Mouse (Mus musculus): ENCODE results near the gene Ric3. TPM values are rescaled to one million over a fixed set of nuclear protein-coding genes. Genes with fewer than 3 reads are reported as not detected.
"Not testable (repeated sequence)": the region's sequence is repeated elsewhere in the genome, so short reads cannot be mapped to it uniquely, and the experiment has no call there.

Ric3 gene
- polyA plus RNA-seq (2016; fragmentation: Nextera tagmentation; extraction: Ambion mirVana), result 5.3 and 6.4 TPM in 2 replicates

DNA sequence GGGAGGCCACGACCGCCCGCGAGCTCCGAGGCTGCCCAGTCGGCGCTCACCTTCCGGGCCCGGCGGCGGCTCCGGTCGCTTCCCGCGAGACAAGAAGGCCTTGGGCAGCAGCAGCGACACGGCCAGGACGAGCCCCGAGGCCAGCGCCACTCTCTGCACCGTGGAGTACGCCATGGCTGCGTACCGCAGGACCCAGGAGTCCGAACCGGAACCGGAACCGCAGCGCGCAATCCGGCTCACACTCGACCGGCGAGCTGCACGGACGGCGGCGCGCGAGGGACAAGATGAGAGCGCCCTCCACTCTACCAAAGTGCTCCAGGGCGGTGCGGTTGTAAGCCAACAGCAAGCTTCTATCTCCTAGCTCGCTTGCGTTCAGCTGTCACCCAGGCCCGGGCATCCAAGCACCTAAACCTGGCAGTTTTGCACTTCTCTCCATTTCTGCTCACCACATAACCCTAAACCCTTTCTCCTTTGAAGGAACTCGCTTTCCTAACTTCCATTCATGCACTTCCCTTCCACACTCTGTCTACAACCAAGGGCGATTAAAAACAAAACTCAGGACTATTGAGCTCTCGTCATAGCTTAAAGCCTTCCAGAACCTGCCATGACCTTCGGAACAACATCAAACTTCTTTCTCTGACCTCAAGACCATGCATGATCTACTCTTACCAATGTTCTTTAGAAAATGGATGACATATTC, at the start of gene Ric3:
TSS of gene Ric3 (minus strand) at position 219 of the 700 bp plus-strand sequence.
- no peaks in the 10 kb centered on the region for H3K9me3 ChIP-seq
- no peaks in the 10 kb centered on the region for H3K4me1 ChIP-seq
- H3K9ac ChIP-seq, result peak within 1 kb of the TSS; percentile 47
- no peak for ATAC-seq (ENCODE audit: insufficient number of reproducible peaks, insufficient read depth, low FRiP score, low TSS enrichment)
- no peaks in the 10 kb centered on the region for H3K36me3 ChIP-seq
- no peak within 1 kb of the TSS for H3K27ac ChIP-seq
- H3K4me2 ChIP-seq (replicated peaks), result peak within 1 kb of the TSS; percentile 62
- WGBS, result 4% methylated on average over 50 of the region's 50 CpGs
- H3K4me3 ChIP-seq, result peak within 1 kb of the TSS; percentile 57
- H3K27me3 ChIP-seq, result peaks cover 17% of the 10 kb centered on the region; the same call in 1 of the 2 replicates

GRCm38 (mm10) chr7:109131565-109131964, 48.4 kb upstream of the Ric3 start:
- no peaks in the 10 kb centered on the region for H3K36me3 ChIP-seq
- H3K27me3 ChIP-seq, result no peaks in the 10 kb centered on the region
- no peaks in the 10 kb centered on the region for H3K4me1 ChIP-seq
- H3K27ac ChIP-seq, result no peak overlapping the region
- 73% methylated on average over 2 of the region's 2 CpGs for WGBS
- H3K9me3 ChIP-seq, result no peaks in the 10 kb centered on the region
- H3K4me2 ChIP-seq (replicated peaks), result no peak overlapping the region
- no peak overlapping the region for H3K9ac ChIP-seq
- no peak overlapping the region for H3K4me3 ChIP-seq
- no peak for ATAC-seq (ENCODE audit: insufficient number of reproducible peaks, insufficient read depth, low FRiP score, low TSS enrichment)

DNA sequence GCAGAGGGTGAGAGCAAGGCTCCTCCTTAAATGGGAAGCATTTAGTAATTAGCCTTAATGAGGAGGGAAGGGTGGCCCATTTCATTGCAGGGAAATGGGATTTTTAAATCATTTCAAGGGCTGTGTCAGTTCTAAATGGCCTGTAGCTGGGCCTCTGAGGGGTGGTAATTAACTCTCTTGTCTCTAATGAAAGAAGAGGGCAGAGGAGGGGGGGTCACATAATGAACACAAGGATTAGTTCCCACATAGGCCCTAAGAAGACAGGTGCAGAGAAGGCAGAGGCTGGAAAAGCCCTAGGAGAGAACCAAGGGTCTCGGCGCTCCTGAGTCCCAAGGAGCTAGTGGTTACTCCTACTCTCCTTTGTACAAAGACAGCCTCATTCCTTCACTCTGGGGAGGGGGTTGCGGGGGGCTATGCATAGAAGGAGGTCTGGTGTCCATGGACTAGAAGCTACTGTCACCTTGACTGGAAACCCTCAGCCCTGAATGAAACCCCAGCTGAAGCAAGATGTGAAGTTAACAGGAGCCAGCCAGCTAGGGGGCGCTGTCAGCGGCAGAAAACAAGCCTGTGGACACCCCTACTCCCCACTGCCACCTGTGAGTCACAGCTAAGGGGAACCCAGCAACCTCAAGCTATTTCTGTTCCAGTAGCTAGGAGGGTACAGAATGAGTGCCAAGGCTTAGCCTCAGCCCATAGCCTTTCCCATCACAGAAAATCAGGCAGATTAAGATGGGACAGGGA, 47.0 kb upstream of the Ric3 start:
- 71% methylated on average over 5 of the region's 5 CpGs for WGBS
- ATAC-seq (ENCODE audit: insufficient number of reproducible peaks, insufficient read depth, low FRiP score, low TSS enrichment), result no peak
- no peak overlapping the region for H3K27ac ChIP-seq
- H3K4me3 ChIP-seq, result no peak overlapping the region
- H3K27me3 ChIP-seq, result no peaks in the 10 kb centered on the region
- no peak overlapping the region for H3K9ac ChIP-seq
- H3K9me3 ChIP-seq, result no peaks in the 10 kb centered on the region
- H3K36me3 ChIP-seq, result no peaks in the 10 kb centered on the region
- H3K4me1 ChIP-seq, result no peaks in the 10 kb centered on the region
- no peak overlapping the region for H3K4me2 ChIP-seq (replicated peaks)

DNA sequence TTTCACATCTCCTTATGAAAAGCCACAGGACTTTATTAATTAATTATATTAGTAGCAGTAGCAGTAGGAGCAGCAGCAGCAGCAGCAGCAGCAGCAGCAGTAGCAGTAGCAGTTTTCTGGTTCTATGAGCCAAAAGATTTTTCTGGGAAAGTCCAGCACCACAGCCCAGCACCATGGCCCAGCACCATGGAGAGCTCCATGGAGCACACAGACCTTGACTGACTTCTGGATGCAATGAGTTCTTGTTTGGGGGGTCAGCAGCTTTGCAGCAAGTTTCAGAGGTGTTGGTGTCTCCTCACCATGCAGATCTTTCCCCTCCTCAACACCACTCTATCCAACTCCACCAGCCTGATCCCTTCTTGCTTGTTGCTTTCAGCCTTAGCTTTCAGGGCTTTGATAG, 46.3 kb upstream of the Ric3 start:
- Histone ChIP-seq H3K4me1 (no peaks in the 10 kb centered on the region), H3K27me3 (no peaks in the 10 kb centered on the region), H3K4me2 (replicated peaks) (no peak overlapping the region), H3K27ac (no peak overlapping the region), H3K36me3 (no peaks in the 10 kb centered on the region), H3K9me3 (no peaks in the 10 kb centered on the region), H3K4me3 (no peak overlapping the region), H3K9ac (no peak overlapping the region)
- no peak for ATAC-seq (ENCODE audit: insufficient number of reproducible peaks, insufficient read depth, low FRiP score, low TSS enrichment)

- no peak overlapping the region for H3K4me2 ChIP-seq (replicated peaks)
- no peak overlapping the region for H3K4me3 ChIP-seq
These were observed 32.8 kb upstream of the Ric3 start for GRCm38 (mm10) chr7:109115929-109116328.

DNA sequence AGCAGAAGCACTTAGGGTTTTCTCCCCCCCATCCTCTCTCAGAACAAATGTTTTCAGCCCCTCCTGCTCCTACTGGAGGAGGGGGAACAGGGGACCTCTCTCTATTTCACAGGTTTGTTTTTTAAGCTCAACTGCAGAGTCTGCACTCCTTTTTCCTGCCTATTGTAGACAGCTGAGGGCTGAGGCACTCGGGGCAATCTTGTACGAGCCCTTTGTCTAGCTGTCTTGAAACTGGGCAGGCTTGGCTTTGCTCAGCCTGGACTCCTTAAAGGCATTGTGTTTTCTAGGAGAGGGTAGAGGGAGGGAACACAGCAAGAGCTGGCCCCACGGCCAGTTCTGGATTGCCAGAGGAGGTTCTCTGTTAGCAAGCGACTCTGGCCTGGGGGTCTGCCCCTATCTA, 32.4 kb upstream of the Ric3 start:
- H3K27ac ChIP-seq, result peak overlapping the region; percentile 50; the same call in 1 of the 2 replicates
- H3K27me3 ChIP-seq; H3K4me2 ChIP-seq (replicated peaks); H3K9me3 ChIP-seq; H3K9ac ChIP-seq; H3K4me3 ChIP-seq; H3K4me1 ChIP-seq; H3K36me3 ChIP-seq: not testable (repeated sequence)
- peak; percentile 69 for ATAC-seq (ENCODE audit: insufficient number of reproducible peaks, insufficient read depth, low FRiP score, low TSS enrichment)
- WGBS, result 50% methylated on average over 1 of the region's 4 CpGs

More at GRCm38 (mm10) chr7:109115929-109116328, 32.8 kb upstream of the Ric3 start:
- no peaks in the 10 kb centered on the region for H3K9me3 ChIP-seq
- WGBS, result 68% methylated on average over 4 of the region's 4 CpGs
- H3K4me1 ChIP-seq, result no peaks in the 10 kb centered on the region
- no peaks in the 10 kb centered on the region for H3K36me3 ChIP-seq
- peak overlapping the region; percentile 50; the same call in 1 of the 2 replicates for H3K27ac ChIP-seq
- H3K27me3 ChIP-seq, result no peaks in the 10 kb centered on the region
- H3K9ac ChIP-seq, result no peak overlapping the region
- ATAC-seq (ENCODE audit: insufficient number of reproducible peaks, insufficient read depth, low FRiP score, low TSS enrichment), result no peak

DNA sequence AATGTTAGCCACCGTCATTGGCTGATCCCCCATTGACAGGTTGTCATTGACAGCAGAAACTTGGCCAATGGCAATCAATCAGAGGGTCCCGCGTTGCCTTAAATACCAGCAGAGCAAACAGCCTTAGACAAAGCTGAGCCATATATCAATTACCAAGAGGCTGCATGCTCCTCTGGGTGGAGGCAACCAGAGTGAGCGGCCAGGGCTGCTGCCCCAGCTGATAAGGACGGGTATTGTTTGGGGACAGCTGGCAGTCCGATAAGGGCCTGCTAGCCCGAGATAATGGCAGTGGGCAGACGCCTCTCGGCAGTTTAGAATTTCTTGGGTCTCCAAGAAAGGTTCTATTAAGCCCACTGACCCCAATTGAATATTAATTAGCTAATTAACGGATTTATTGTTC, 31.8 kb upstream of the Ric3 start:
- no peaks in the 10 kb centered on the region for H3K9me3 ChIP-seq
- H3K4me3 ChIP-seq, result no peak overlapping the region
- H3K9ac ChIP-seq, result no peak overlapping the region
- no peaks in the 10 kb centered on the region for H3K36me3 ChIP-seq
- ATAC-seq (ENCODE audit: insufficient number of reproducible peaks, insufficient read depth, low FRiP score, low TSS enrichment), result 0 out of 2 replicates have a peak, but pooled peaks have one; percentile 36
- no peaks in the 10 kb centered on the region for H3K27me3 ChIP-seq
- H3K4me1 ChIP-seq, result no peaks in the 10 kb centered on the region
- WGBS, result 45% methylated on average over 10 of the region's 10 CpGs
- no peak overlapping the region for H3K27ac ChIP-seq
- no peak overlapping the region for H3K4me2 ChIP-seq (replicated peaks)

DNA sequence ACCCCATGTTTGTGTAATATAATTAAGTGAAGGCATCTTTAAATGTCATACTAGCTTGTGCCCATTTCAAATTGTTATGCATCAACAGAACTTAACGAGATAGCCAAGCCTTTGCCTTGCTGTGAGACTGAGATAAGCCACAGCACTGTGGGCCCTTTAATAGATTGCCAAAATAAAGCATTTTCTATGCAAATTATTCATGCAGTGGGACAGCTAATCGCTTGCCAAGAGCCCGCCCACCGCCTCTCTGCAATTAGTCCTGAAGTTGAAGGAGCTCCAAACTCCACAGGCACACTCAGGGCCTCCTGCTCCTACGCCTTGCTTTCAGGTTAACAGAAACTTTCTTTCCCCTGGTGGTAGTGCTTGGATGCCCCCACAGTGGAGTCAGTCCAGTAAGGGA, 27.9 kb upstream of the Ric3 start:
- no peak overlapping the region for H3K4me2 ChIP-seq (replicated peaks)
- H3K27ac ChIP-seq, result no peak overlapping the region
- no peaks in the 10 kb centered on the region for H3K9me3 ChIP-seq
- ATAC-seq (ENCODE audit: insufficient number of reproducible peaks, insufficient read depth, low FRiP score, low TSS enrichment), result no peak
- H3K4me1 ChIP-seq, result no peaks in the 10 kb centered on the region
- no peaks in the 10 kb centered on the region for H3K36me3 ChIP-seq
- 72% methylated on average over 5 of the region's 5 CpGs for WGBS
- no peak overlapping the region for H3K9ac ChIP-seq
- no peaks in the 10 kb centered on the region for H3K27me3 ChIP-seq
- H3K4me3 ChIP-seq, result no peak overlapping the region

DNA sequence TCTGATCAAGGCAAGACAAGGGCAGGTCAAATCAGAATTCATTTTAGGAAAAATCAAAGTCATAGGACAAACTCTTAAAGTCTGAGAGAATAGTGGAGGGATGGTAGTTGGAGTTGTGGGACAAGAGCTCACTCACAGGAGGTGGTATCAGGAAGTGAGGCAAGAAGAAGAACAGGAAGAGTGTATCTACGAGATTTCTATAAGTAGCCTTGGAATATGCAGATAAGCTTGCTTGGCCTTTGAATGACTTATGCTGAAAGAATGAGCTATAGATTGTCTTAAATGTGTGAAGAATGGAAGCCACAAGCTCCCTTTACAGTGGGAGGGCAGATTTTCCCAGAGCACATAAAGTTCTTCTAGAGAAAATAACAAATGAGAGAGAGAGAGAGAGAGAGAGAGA, 21.8 kb upstream of the Ric3 start:
- H3K4me3 ChIP-seq, result no peak overlapping the region
- H3K36me3 ChIP-seq, result no peaks in the 10 kb centered on the region
- H3K4me1 ChIP-seq, result no peaks in the 10 kb centered on the region
- H3K9ac ChIP-seq, result no peak overlapping the region
- H3K4me2 ChIP-seq (replicated peaks), result no peak overlapping the region
- no peak overlapping the region for H3K27ac ChIP-seq
- no peaks in the 10 kb centered on the region for H3K9me3 ChIP-seq
- WGBS, result 68% methylated on average over 1 of the region's 1 CpGs
- H3K27me3 ChIP-seq, result no peaks in the 10 kb centered on the region
- no peak for ATAC-seq (ENCODE audit: insufficient number of reproducible peaks, insufficient read depth, low FRiP score, low TSS enrichment)

DNA sequence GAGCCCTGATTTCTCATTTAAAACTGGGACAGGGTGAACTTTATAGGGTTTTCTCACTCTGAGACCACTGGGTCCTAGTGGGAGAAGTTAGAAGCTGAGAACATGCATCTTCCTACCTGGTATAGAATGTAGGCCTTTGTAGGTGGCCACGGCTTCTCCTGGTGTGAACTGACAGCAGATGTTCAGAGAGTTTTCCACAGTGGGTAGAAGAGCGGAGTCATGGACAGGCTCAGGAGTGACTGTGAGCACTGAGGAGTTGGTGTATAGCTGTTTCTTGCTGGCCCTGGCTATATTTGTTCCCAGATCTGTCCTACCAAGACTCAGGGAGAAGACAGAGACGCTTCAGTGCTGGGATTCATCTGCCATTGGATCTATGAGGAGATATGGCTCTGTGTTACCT, 18.0 kb upstream of the Ric3 start:
- Histone ChIP-seq H3K9ac (no peak overlapping the region), H3K4me1 (no peaks in the 10 kb centered on the region), H3K9me3 (no peaks in the 10 kb centered on the region), H3K27ac (no peak overlapping the region), H3K4me2 (replicated peaks) (no peak overlapping the region), H3K4me3 (no peak overlapping the region), H3K27me3 (no peaks in the 10 kb centered on the region), H3K36me3 (no peaks in the 10 kb centered on the region)
- no peak for ATAC-seq (ENCODE audit: insufficient number of reproducible peaks, insufficient read depth, low FRiP score, low TSS enrichment)
- 85% methylated on average over 3 of the region's 3 CpGs for WGBS

GRCm38 (mm10) chr7:109098145-109099018, 15.3 kb upstream of the Ric3 start:
- H3K4me1 ChIP-seq, result no peaks in the 10 kb centered on the region
- no peak overlapping the region for H3K4me2 ChIP-seq (replicated peaks)
- H3K27me3 ChIP-seq, result no peaks in the 10 kb centered on the region
- no peak overlapping the region for H3K27ac ChIP-seq
- 37% methylated on average over 6 of the region's 6 CpGs for WGBS
- no peak for ATAC-seq (ENCODE audit: insufficient number of reproducible peaks, insufficient read depth, low FRiP score, low TSS enrichment)
- no peak overlapping the region for H3K9ac ChIP-seq
- H3K9me3 ChIP-seq, result no peaks in the 10 kb centered on the region
- H3K4me3 ChIP-seq, result no peak overlapping the region
- no peaks in the 10 kb centered on the region for H3K36me3 ChIP-seq

All from embryonic facial prominence, embryonic 12.5 days (tissue).